Mouse (Mus musculus) monocyte, adult 2 months (primary cell): Measurements from ENCODE around the gene Gm20773.
"Not testable (repeated sequence)": the region's sequence is repeated elsewhere in the genome, so short reads cannot be mapped to it uniquely, and the experiment has no call there.

Experiments used
- DNase-seq, 2 experiments: peaks; one replicate each; pipeline ENCODE4 v3.0.0; 2022; ENCODE audit warnings: low spot score in 2 of 2, low read depth in 1 of 2

Gene Gm20773

DNA sequence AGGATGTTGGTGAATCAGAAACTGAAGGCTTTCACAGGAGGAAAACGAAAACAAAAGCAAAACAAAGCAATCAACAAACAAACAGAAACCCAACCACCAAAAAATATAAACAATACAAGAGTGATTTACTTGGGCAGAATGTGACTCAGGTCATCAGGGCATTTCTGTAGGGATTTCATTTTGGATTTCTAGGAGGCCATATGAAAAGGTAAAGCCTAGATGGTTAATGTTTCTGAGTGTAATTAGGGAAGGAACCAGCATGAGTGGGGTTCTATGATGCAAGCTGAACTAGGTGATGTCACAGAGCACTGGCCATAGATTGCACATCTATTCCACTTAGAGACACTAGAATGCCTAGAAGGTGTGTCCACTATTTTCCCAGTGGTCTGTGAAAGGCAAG is at the start of gene Gm20773:
Gene Gm20773, plus strand, starts transcription at position 301 of the 400 bp plus-strand sequence.
- DNase-seq = not testable (repeated sequence)

DNA sequence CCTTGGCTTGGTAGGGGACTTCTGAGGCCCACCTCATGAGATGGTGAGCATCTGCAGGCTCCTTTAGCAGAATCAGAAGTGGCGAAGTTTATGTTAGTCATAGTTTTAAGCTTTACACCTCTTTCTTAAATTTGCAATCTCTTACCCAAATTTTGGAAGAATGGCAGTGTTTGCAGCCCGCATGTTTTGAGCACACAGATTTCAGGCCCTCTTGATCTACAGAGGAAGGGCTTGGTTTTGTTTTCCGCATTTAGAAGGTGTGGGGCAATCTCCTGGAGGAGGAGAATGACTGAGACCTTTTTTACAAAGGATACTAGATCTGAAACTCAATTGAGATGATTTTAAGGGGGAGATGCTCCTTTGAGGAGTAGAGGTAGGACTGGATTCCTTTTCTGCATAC is 28.3 kb upstream of the Gm20773 start, which contains the start of gene Gm21866:
Gene Gm21866, minus strand, starts transcription at position 101 of the 400 bp plus-strand sequence.
- not testable (repeated sequence) for DNase-seq
